Mouse (Mus musculus) CH12.LX (cell line): ENCODE data around the gene Uts2b. TPM values are rescaled to one million over a fixed set of nuclear protein-coding genes. Genes with fewer than 3 reads are reported as not detected.

Experiments
- DNase-seq: peaks from one replicate; pipeline ENCODE4 v3.0.0-alpha.2; 2013; ENCODE audit errors: extremely low read depth
- H3K27ac ChIP-seq: 2 replicates; pipeline ENCODE4 v1.5.1; 2012; ENCODE audit warnings: low read depth, mild to moderate bottlenecking, control low read depth, moderate library complexity; ENCODE audit not compliant: insufficient read depth
- H3K27me3 ChIP-seq: replicated peaks from 2 replicates; pipeline ENCODE3; 2012; ENCODE audit warnings: inconsistent platforms
- H3K36me3 ChIP-seq, 2 experiments: replicated peaks in 1 of 2; 2 replicates each; pipeline versions ENCODE3 to v1.6.1; 2012; ENCODE audit warnings: inconsistent platforms in 1 of 2, low read length in 1 of 2, mild to moderate bottlenecking in 1 of 2, mixed read lengths in 1 of 2, moderate library complexity in 1 of 2; ENCODE audit not compliant: control insufficient read depth in 1 of 2, insufficient read depth in 1 of 2
- H3K4me1 ChIP-seq, 2 experiments: 2 replicates each; pipeline ENCODE4 v1.6.1; 2012; ENCODE audit warnings: inconsistent platforms in 1 of 2, moderate library complexity in 1 of 2; ENCODE audit not compliant: insufficient read depth in 2 of 2, control insufficient read depth in 1 of 2
- H3K4me2 ChIP-seq: 2 replicates; pipeline ENCODE4 v1.6.1; 2012; ENCODE audit warnings: low read depth, mild to moderate bottlenecking, control low read depth; ENCODE audit not compliant: poor library complexity, insufficient read depth, severe bottlenecking
- H3K4me3 ChIP-seq, 3 experiments: fragments of 150-350 bp in 1 of 3; sonication (generic) in 1 of 3; replicated peaks in 1 of 3; 2 replicates each; pipeline versions ENCODE3 to v1.5.1; 2011 to 2012; ENCODE audit warnings: low read depth in 2 of 3, low read length in 2 of 3, mild to moderate bottlenecking in 2 of 3, moderate library complexity in 2 of 3, control low read depth in 1 of 3, improper control_type of control experiment in 1 of 3, inconsistent platforms in 1 of 3, mixed read lengths in 1 of 3; ENCODE audit not compliant: poor library complexity in 1 of 3
- H3K79me2 ChIP-seq: replicated peaks from 2 replicates; pipeline ENCODE4 v1.6.1; 2012; ENCODE audit warnings: mild to moderate bottlenecking, moderate library complexity; ENCODE audit not compliant: control insufficient read depth, poor library complexity, insufficient read depth, severe bottlenecking; ENCODE audit errors: extremely low read depth
- H3K9ac ChIP-seq: 2 replicates; pipeline ENCODE4 v1.6.1; 2012; ENCODE audit warnings: low read depth, mild to moderate bottlenecking, control low read depth, moderate library complexity; ENCODE audit not compliant: insufficient read depth
- H3K9me3 ChIP-seq: replicated peaks from 2 replicates; pipeline ENCODE3; 2012; ENCODE audit warnings: low read length, inconsistent platforms, mixed read lengths
- BHLHE40 ChIP-seq: IDR thresholded peaks from 2 replicates; pipeline ENCODE4 v1.6.1; 2011; ENCODE audit warnings: mild to moderate bottlenecking, low read depth, low read length, improper control_type of control experiment
- CHD2 ChIP-seq: IDR thresholded peaks from 2 replicates; pipeline ENCODE4 v1.6.1; 2011; ENCODE audit warnings: low read length, improper control_type of control experiment
- E2F4 ChIP-seq: IDR thresholded peaks from 2 replicates; pipeline ENCODE4 v1.6.1; 2011; ENCODE audit warnings: low read depth, low read length, improper control_type of control experiment; ENCODE audit not compliant: insufficient replicate concordance
- ELF1 ChIP-seq: IDR thresholded peaks from 2 replicates; pipeline ENCODE4 v1.6.1; 2014; ENCODE audit warnings: low read depth, mild to moderate bottlenecking, inconsistent platforms, low read length, improper control_type of control experiment
- EP300 ChIP-seq: IDR thresholded peaks from 2 replicates; pipeline ENCODE4 v1.6.1; 2011; ENCODE audit warnings: low read length, improper control_type of control experiment
- ETS1 ChIP-seq: conservative IDR thresholded peaks from 2 replicates; pipeline ENCODE4 v1.6.1; 2012; ENCODE audit warnings: low read depth, mild to moderate bottlenecking, inconsistent platforms, low read length, improper control_type of control experiment, moderate library complexity
- HCFC1 ChIP-seq: IDR thresholded peaks from 2 replicates; pipeline ENCODE4 v1.6.1; 2012; ENCODE audit warnings: low read depth, mild to moderate bottlenecking, inconsistent platforms, low read length, improper control_type of control experiment
- IRF4 ChIP-seq: IDR thresholded peaks from 2 replicates; pipeline ENCODE4 v1.6.1; 2014; ENCODE audit warnings: low read depth, mild to moderate bottlenecking, inconsistent platforms, low read length, improper control_type of control experiment
- JUN ChIP-seq: IDR thresholded peaks from 2 replicates; pipeline ENCODE4 v1.6.1; 2011; ENCODE audit warnings: low read depth, mild to moderate bottlenecking, low read length, improper control_type of control experiment, moderate library complexity; ENCODE audit not compliant: insufficient read depth
- JUND ChIP-seq: conservative IDR thresholded peaks from 2 replicates; pipeline ENCODE4 v1.6.1; 2011; ENCODE audit warnings: low read depth, low read length, improper control_type of control experiment
- KAT2A ChIP-seq: IDR thresholded peaks from 2 replicates; pipeline ENCODE4 v1.6.1; 2012; ENCODE audit warnings: low read length, improper control_type of control experiment, inconsistent platforms; ENCODE audit not compliant: insufficient replicate concordance
- MAZ ChIP-seq: IDR thresholded peaks from 2 replicates; pipeline ENCODE4 v1.6.1; 2012; ENCODE audit warnings: low read depth, mild to moderate bottlenecking, inconsistent platforms, low read length, improper control_type of control experiment, moderate library complexity
- MEF2A ChIP-seq: IDR thresholded peaks from 2 replicates; pipeline ENCODE4 v1.6.1; 2014; ENCODE audit warnings: low read depth, mild to moderate bottlenecking, inconsistent platforms, low read length, improper control_type of control experiment, borderline replicate concordance
- MXI1 ChIP-seq: IDR thresholded peaks from 2 replicates; pipeline ENCODE4 v1.6.1; 2011; ENCODE audit warnings: mild to moderate bottlenecking, low read depth, low read length, improper control_type of control experiment
- MYC ChIP-seq: IDR thresholded peaks from 2 replicates; pipeline ENCODE4 v1.6.1; 2011; ENCODE audit warnings: low read depth, mild to moderate bottlenecking, improper control_type of control experiment, low read length
- NELFE ChIP-seq: IDR thresholded peaks from 2 replicates; pipeline ENCODE4 v1.6.1; 2011; ENCODE audit warnings: low read depth, low read length, improper control_type of control experiment
- NRF1 ChIP-seq: IDR thresholded peaks from 2 replicates; pipeline ENCODE4 v1.6.1; 2014; ENCODE audit warnings: low read depth, mild to moderate bottlenecking, inconsistent platforms, low read length, improper control_type of control experiment, moderate library complexity
- POLR2A ChIP-seq: IDR thresholded peaks from 2 replicates; pipeline ENCODE4 v1.6.1; 2011; ENCODE audit warnings: low read depth, mild to moderate bottlenecking, improper control_type of control experiment, low read length
- RCOR1 ChIP-seq: conservative IDR thresholded peaks from 2 replicates; pipeline ENCODE4 v1.6.1; 2012; ENCODE audit warnings: low read depth, mild to moderate bottlenecking, inconsistent platforms, low read length, improper control_type of control experiment
- SIN3A ChIP-seq: IDR thresholded peaks from 2 replicates; pipeline ENCODE4 v1.6.1; 2012; ENCODE audit warnings: low read length, improper control_type of control experiment, inconsistent platforms
- SMC3 ChIP-seq: IDR thresholded peaks from 2 replicates; pipeline ENCODE4 v1.6.1; 2011; ENCODE audit warnings: low read depth, low read length, improper control_type of control experiment
- TCF12 ChIP-seq: IDR thresholded peaks from 2 replicates; pipeline ENCODE4 v1.6.1; 2014; ENCODE audit warnings: low read depth, mild to moderate bottlenecking, inconsistent platforms, low read length, improper control_type of control experiment
- UBTF ChIP-seq: IDR thresholded peaks from 2 replicates; pipeline ENCODE4 v1.6.1; 2012; ENCODE audit warnings: low read depth, mild to moderate bottlenecking, inconsistent platforms, low read length, improper control_type of control experiment, moderate library complexity
- USF1 ChIP-seq: IDR thresholded peaks from 2 replicates; pipeline ENCODE4 v1.6.1; 2014; ENCODE audit warnings: low read depth, mild to moderate bottlenecking, inconsistent platforms, low read length, improper control_type of control experiment
- ZMIZ1 ChIP-seq: IDR thresholded peaks from 2 replicates; pipeline ENCODE4 v1.6.1; 2012; ENCODE audit warnings: low read depth, mild to moderate bottlenecking, inconsistent platforms, low read length, improper control_type of control experiment
- ZNF384 ChIP-seq: IDR thresholded peaks from 2 replicates; pipeline ENCODE4 v1.6.1; 2012; ENCODE audit warnings: low read depth, low read length, improper control_type of control experiment, inconsistent platforms
- dilution Hi-C: fragments of 300-500 bp; cut with MboI; formaldehyde crosslinking; loops from 2 replicates; pipeline ENCODE4 v1.14.3; 2020; ENCODE audit warnings: low sequenced_read_pairs; ENCODE audit not compliant: extremely low pct_unique_long_range_greater_than_20kb, extremely low pct_ligation_motif_present
- in situ Hi-C: fragments of 300-500 bp; cut with MboI; formaldehyde crosslinking; loops from 3 replicates; pipeline ENCODE4 v1.14.3; 2019; ENCODE audit warnings: low sequenced_read_pairs, low pct_ligation_motif_present, low pct_unique_long_range_greater_than_20kb, mixed read lengths
- polyA plus RNA-seq: library from polyadenylated mRNA; unstranded; fragments of >175 nt; gene quantifications from 2 replicates; pipeline ENCODE4 v1.2.1, GENCODE M21; 2012; ENCODE audit warnings: low read depth; ENCODE audit not compliant: insufficient read length
- total RNA-seq, 2 experiments: library from RNA; depleted of rRNA; stranded (reverse); fragments of 300-350 nt in 1 of 2; fragments of >200 nt in 1 of 2; gene quantifications; 2 replicates each; pipeline ENCODE4 v1.2.3; 2012 to 2014

Uts2b gene
- total and polyA plus RNA-seq, 3 experiments = 0.38 to 0.51 TPM; not detected in 1

GRCm38 (mm10) chr16:27389534-27390282 lies 19.7 kb upstream of the Uts2b start:
- Histone ChIP-seq H3K4me3 (peak overlapping the region; percentile 79 to 89 (median 80)), H3K9me3 (no peaks in the 10 kb centered on the region), H3K27me3 (no peaks in the 10 kb centered on the region), H3K4me2 (peak overlapping the region; percentile 92), H3K36me3 (peaks cover 0 to 10% of the 10 kb centered on the region in 2 experiments), H3K27ac (peak overlapping the region; percentile 94), H3K9ac (peak overlapping the region; percentile 99), H3K79me2 (peaks cover 48% of the 10 kb centered on the region), H3K4me1 (peaks cover 15 to 51% of the 10 kb centered on the region in 2 experiments)
- TF ChIP-seq USF1 = no peak
- 0 out of 2 replicates have a peak, but pooled peaks have one; percentile 7 for TF ChIP-seq RCOR1
- TF ChIP-seq JUN = no peak
- TF ChIP-seq ZMIZ1 = no peak
- no peak for TF ChIP-seq EP300
- no peak for TF ChIP-seq ZNF384
- peak; percentile 45 for DNase-seq
- in situ Hi-C loops (loop anchor here (5.0 kb wide), 1 partner anchor 42 kb away; no protein-coding TSS in a partner anchor), dilution Hi-C loops (no loop called here)

- H3K4me3 ChIP-seq = peak within 1 kb of the TSS; percentile 79 to 89 (median 80)
- no peaks in the 10 kb centered on the region for H3K27me3 ChIP-seq
- peaks cover 45% of the 10 kb centered on the region for H3K79me2 ChIP-seq
- H3K36me3 ChIP-seq = peaks cover 0 to 9% of the 10 kb centered on the region in 2 experiments
- H3K27ac ChIP-seq = peak within 1 kb of the TSS; percentile 100
- peak; percentile 78 for DNase-seq
- in situ Hi-C loops = loop anchor here (5.0 kb wide), 1 partner anchor 42 kb away; no protein-coding TSS in a partner anchor
- peak within 1 kb of the TSS; percentile 99 for H3K9ac ChIP-seq
- peaks cover 18 to 54% of the 10 kb centered on the region in 2 experiments for H3K4me1 ChIP-seq
- peak within 1 kb of the TSS; percentile 99 for H3K4me2 ChIP-seq
- dilution Hi-C loops = no loop called here
- H3K9me3 ChIP-seq = no peaks in the 10 kb centered on the region
- peak; percentile 88 for TF ChIP-seq BHLHE40
- no peak for TF ChIP-seq E2F4
- TF ChIP-seq EP300 = no peak
- TF ChIP-seq UBTF = peak; percentile 97; the same call in 1 of the 2 replicates
- peak; percentile 67 for TF ChIP-seq MXI1
- peak; percentile 21; the same call in 1 of the 2 replicates for TF ChIP-seq MEF2A
- peak; percentile 24; the same call in 1 of the 2 replicates for TF ChIP-seq SMC3
- peak; percentile 60; the same call in 1 of the 2 replicates for TF ChIP-seq CHD2
- TF ChIP-seq KAT2A = peak; percentile 60; the same call in 1 of the 2 replicates
- peak; percentile 38 for TF ChIP-seq IRF4
- TF ChIP-seq ELF1 = peak; percentile 86
- peak; percentile 67 for TF ChIP-seq NRF1
- TF ChIP-seq HCFC1 = peak; percentile 80
- no peak; the same call in none of the 2 replicates for TF ChIP-seq ZMIZ1
- TF ChIP-seq SIN3A = peak; percentile 83
- peak; percentile 70; the same call in 1 of the 2 replicates for TF ChIP-seq MAZ
- peak; percentile 56 for TF ChIP-seq NELFE
- no peak for TF ChIP-seq ETS1
- no peak; the same call in 1 of the 2 replicates for TF ChIP-seq MYC
- peak; percentile 73; the same call in 1 of the 2 replicates for TF ChIP-seq POLR2A
- peak; percentile 81; the same call in 1 of the 2 replicates for TF ChIP-seq TCF12
- no peak for TF ChIP-seq JUND
Measured at GRCm38 (mm10) chr16:27388761-27389451, 18.9 kb upstream of the Uts2b start, which contains the start of gene Ccdc50. Ccdc50 (plus strand) TSS chr16:27388869.
